Mouse (Mus musculus): ENCODE data around the gene Gsg1l2. TPM values are rescaled to one million over a fixed set of nuclear protein-coding genes. Genes with fewer than 3 reads are reported as not detected.

The Gsg1l2 gene
- polyA plus RNA-seq, 1 experiment from 2014 or later, result not detected

GRCm38 (mm10) chr11:67821560-67821959 lies 47.2 kb downstream of the Gsg1l2 start:
- H3K4me3 ChIP-seq (ENCODE audit: low read depth, low read length), result no peak overlapping the region
- H3K36me3 ChIP-seq (replicated peaks; ENCODE audit: control insufficient read depth, insufficient read depth, low read depth, low read length), result no peaks in the 10 kb centered on the region
- no peaks in the 10 kb centered on the region for H3K4me1 ChIP-seq (ENCODE audit: control insufficient read depth, insufficient read depth, low read length)
- H3K9ac ChIP-seq (replicated peaks; ENCODE audit: low read length), result no peak overlapping the region
- no peaks in the 10 kb centered on the region for H3K9me3 ChIP-seq (replicated peaks; ENCODE audit: control insufficient read depth, low read length)
- no peak overlapping the region for H3K4me2 ChIP-seq (ENCODE audit: low read depth, low read length)
- no peaks in the 10 kb centered on the region for H3K27me3 ChIP-seq (ENCODE audit: control insufficient read depth, insufficient read depth, low read length)
- no peak overlapping the region for H3K27ac ChIP-seq (replicated peaks; ENCODE audit: low read depth, low read length)
- ATAC-seq (replicated peaks; ENCODE audit: insufficient number of reproducible peaks, low FRiP score, low TSS enrichment, low read depth), result no peak
- DNase-seq (ENCODE audit: low spot score), result no peak
- 90% methylated on average over 6 of the region's 6 CpGs for WGBS

GRCm38 (mm10) chr11:67828360-67829059 lies 54.1 kb downstream of the Gsg1l2 start:
- H3K9me3 ChIP-seq (replicated peaks; ENCODE audit: control insufficient read depth, low read length), result no peaks in the 10 kb centered on the region
- DNase-seq (ENCODE audit: low spot score) (no peak), ATAC-seq (replicated peaks; ENCODE audit: insufficient number of reproducible peaks, low FRiP score, low TSS enrichment, low read depth) (no peak)
- no peaks in the 10 kb centered on the region for H3K4me1 ChIP-seq (ENCODE audit: control insufficient read depth, insufficient read depth, low read length)
- no peaks in the 10 kb centered on the region for H3K36me3 ChIP-seq (replicated peaks; ENCODE audit: control insufficient read depth, insufficient read depth, low read depth, low read length)
- no peak overlapping the region for H3K4me3 ChIP-seq (ENCODE audit: low read depth, low read length)
- WGBS, result 45% methylated on average over 12 of the region's 12 CpGs
- H3K27me3 ChIP-seq (ENCODE audit: control insufficient read depth, insufficient read depth, low read length), result no peaks in the 10 kb centered on the region
- H3K9ac ChIP-seq (replicated peaks; ENCODE audit: low read length), result no peak overlapping the region
- no peak overlapping the region for H3K27ac ChIP-seq (replicated peaks; ENCODE audit: low read depth, low read length)
- H3K4me2 ChIP-seq (ENCODE audit: low read depth, low read length), result no peak overlapping the region

- Histone ChIP-seq H3K36me3 (replicated peaks; ENCODE audit: control insufficient read depth, insufficient read depth, low read depth, low read length) (no peaks in the 10 kb centered on the region), H3K27me3 (ENCODE audit: control insufficient read depth, insufficient read depth, low read length) (no peaks in the 10 kb centered on the region), H3K9ac (replicated peaks; ENCODE audit: low read length) (no peak overlapping the region), H3K9me3 (replicated peaks; ENCODE audit: control insufficient read depth, low read length) (no peaks in the 10 kb centered on the region), H3K4me1 (ENCODE audit: control insufficient read depth, insufficient read depth, low read length) (no peaks in the 10 kb centered on the region), H3K4me2 (ENCODE audit: low read depth, low read length) (no peak overlapping the region), H3K4me3 (ENCODE audit: low read depth, low read length) (no peak overlapping the region), H3K27ac (replicated peaks; ENCODE audit: low read depth, low read length) (no peak overlapping the region)
- WGBS, result 70% methylated on average over 6 of the region's 6 CpGs
- ATAC-seq (replicated peaks; ENCODE audit: insufficient number of reproducible peaks, low FRiP score, low TSS enrichment, low read depth) (no peak), DNase-seq (ENCODE audit: low spot score) (no peak)
Measured at GRCm38 (mm10) chr11:67829530-67829929, 55.1 kb downstream of the Gsg1l2 start.

- Histone ChIP-seq H3K27ac (replicated peaks; ENCODE audit: low read depth, low read length) (no peak overlapping the region), H3K27me3 (ENCODE audit: control insufficient read depth, insufficient read depth, low read length) (no peaks in the 10 kb centered on the region), H3K4me1 (ENCODE audit: control insufficient read depth, insufficient read depth, low read length) (no peaks in the 10 kb centered on the region), H3K4me2 (ENCODE audit: low read depth, low read length) (no peak overlapping the region), H3K9me3 (replicated peaks; ENCODE audit: control insufficient read depth, low read length) (no peaks in the 10 kb centered on the region), H3K9ac (replicated peaks; ENCODE audit: low read length) (no peak overlapping the region), H3K4me3 (ENCODE audit: low read depth, low read length) (no peak overlapping the region), H3K36me3 (replicated peaks; ENCODE audit: control insufficient read depth, insufficient read depth, low read depth, low read length) (no peaks in the 10 kb centered on the region)
- ATAC-seq (replicated peaks; ENCODE audit: insufficient number of reproducible peaks, low FRiP score, low TSS enrichment, low read depth) (no peak), DNase-seq (ENCODE audit: low spot score) (no peak)
- WGBS, result 75% methylated on average over 5 of the region's 5 CpGs
Measured at GRCm38 (mm10) chr11:67831820-67832219, 57.4 kb downstream of the Gsg1l2 start.

- WGBS, result 90% methylated on average over 10 of the region's 10 CpGs
Measured at GRCm38 (mm10) chr11:67835408-67836078, 61.1 kb downstream of the Gsg1l2 start.

More at GRCm38 (mm10) chr11:67835408-67836078, 61.1 kb downstream of the Gsg1l2 start:
- Histone ChIP-seq H3K27me3 (ENCODE audit: control insufficient read depth, insufficient read depth, low read length) (no peaks in the 10 kb centered on the region), H3K36me3 (replicated peaks; ENCODE audit: control insufficient read depth, insufficient read depth, low read depth, low read length) (no peaks in the 10 kb centered on the region), H3K27ac (replicated peaks; ENCODE audit: low read depth, low read length) (no peak overlapping the region), H3K4me1 (ENCODE audit: control insufficient read depth, insufficient read depth, low read length) (no peaks in the 10 kb centered on the region), H3K4me3 (ENCODE audit: low read depth, low read length) (no peak overlapping the region), H3K9me3 (replicated peaks; ENCODE audit: control insufficient read depth, low read length) (no peaks in the 10 kb centered on the region), H3K9ac (replicated peaks; ENCODE audit: low read length) (no peak overlapping the region), H3K4me2 (ENCODE audit: low read depth, low read length) (no peak overlapping the region)
- ATAC-seq (replicated peaks; ENCODE audit: insufficient number of reproducible peaks, low FRiP score, low TSS enrichment, low read depth), result no peak
- DNase-seq (ENCODE audit: low spot score), result no peak

Other genes with a start within 250 kb of the Gsg1l2 start
- gene Rcvrn, start 79.3 kb upstream of the Gsg1l2 start, polyA plus RNA-seq (2014; fragmentation: Nextera tagmentation; extraction: Ambion mirVana), result not detected in 2 replicates
- 0.18 TPM in 1 of 2 replicates, not detected in the other for gene Glp2r, start 3.5 kb upstream of the Gsg1l2 start, polyA plus RNA-seq (2014; fragmentation: Nextera tagmentation; extraction: Ambion mirVana)
- gene Dhrs7c, start 23.6 kb downstream of the Gsg1l2 start, polyA plus RNA-seq (2014; fragmentation: Nextera tagmentation; extraction: Ambion mirVana), result not detected in 2 replicates
- 0.64 and 0.70 TPM in 2 replicates for gene Usp43, start 147.5 kb downstream of the Gsg1l2 start, polyA plus RNA-seq (2014; fragmentation: Nextera tagmentation; extraction: Ambion mirVana)
- gene Cfap52, start 191.0 kb downstream of the Gsg1l2 start, polyA plus RNA-seq (2014; fragmentation: Nextera tagmentation; extraction: Ambion mirVana), result 0.33 TPM in 1 of 2 replicates, not detected in the other
- 55.2 and 60.9 TPM in 2 replicates for gene Stx8, start 191.6 kb downstream of the Gsg1l2 start, polyA plus RNA-seq (2014; fragmentation: Nextera tagmentation; extraction: Ambion mirVana)

Measured in embryonic facial prominence, embryonic 11.5 days (tissue).